Mouse (Mus musculus) stomach, postnatal 0 days (tissue): ENCODE measurements around the gene BC048562.

ENCODE experiments used
- CTCF ChIP-seq: IDR thresholded peaks from 2 replicates; pipeline ENCODE4 v1.5.1; 2016; ENCODE audit warnings: antibody characterized with exemption, low read depth, mild to moderate bottlenecking, moderate library complexity
- EP300 ChIP-seq: optimal IDR thresholded peaks from 2 replicates; pipeline ENCODE3; 2016; ENCODE audit warnings: antibody characterized with exemption

- no peak for TF ChIP-seq CTCF
- no peak for TF ChIP-seq EP300
These were observed 47.7 kb upstream of the BC048562 start for GRCm38 (mm10) chr9:108388601-108389000.
